Mouse (Mus musculus): ENCODE data around the gene Gm3020.
"Not testable (repeated sequence)": the region's sequence is repeated elsewhere in the genome, so short reads cannot be mapped to it uniquely, and the experiment has no call there.

Gm3020 gene

GRCm38 (mm10) chr14:3651730-3652129 lies at the start of gene Gm3020:
Gm3020 (plus strand) TSS chr14:3652030.
- DNase-seq (ENCODE audit: low read depth, low spot score), result not testable (repeated sequence)

GRCm38 (mm10) chr14:3634212-3634611 lies 17.6 kb upstream of the Gm3020 start, which contains the start of gene Gm3012:
Gm3012 (plus strand) TSS chr14:3634512.
- DNase-seq (ENCODE audit: low read depth, low spot score), result not testable (repeated sequence)

GRCm38 (mm10) chr14:3688483-3688882 lies 36.7 kb downstream of the Gm3020 start, which contains the start of gene Gm3043:
Gm3043 (plus strand) TSS chr14:3688783.
- not testable (repeated sequence) for DNase-seq (ENCODE audit: low read depth, low spot score)

All from retina, adult 2 months (tissue).